Mouse (Mus musculus) testis, adult 2 months (tissue): Measurements from ENCODE around the gene Ric8b. TPM values are rescaled to one million over a fixed set of nuclear protein-coding genes. Genes with fewer than 3 reads are reported as not detected.

Experiments
- H3K27ac ChIP-seq: fragments of 200-500 bp; 2 replicates; pipeline ENCODE4 v1.5.1; 2012; ENCODE audit warnings: low read depth, low read length; ENCODE audit not compliant: control insufficient read depth, insufficient read depth
- H3K27me3 ChIP-seq: fragments of 200-500 bp; 2 replicates; pipeline ENCODE4 v1.6.1; 2012; ENCODE audit warnings: mild to moderate bottlenecking, low read length, moderate library complexity; ENCODE audit not compliant: control insufficient read depth, insufficient read depth
- H3K36me3 ChIP-seq: fragments of 200-500 bp; 2 replicates; pipeline ENCODE4 v1.6.1; 2012; ENCODE audit warnings: mild to moderate bottlenecking, low read length; ENCODE audit not compliant: control insufficient read depth, insufficient read depth
- H3K4me1 ChIP-seq: fragments of 200-500 bp; 2 replicates; pipeline ENCODE4 v1.6.1; 2012; ENCODE audit warnings: low read length; ENCODE audit not compliant: control insufficient read depth, insufficient read depth
- H3K4me3 ChIP-seq: fragments of 200-500 bp; 2 replicates; pipeline ENCODE4 v1.5.1; 2012; ENCODE audit warnings: low read depth, mild to moderate bottlenecking, low read length, moderate library complexity, mixed read lengths; ENCODE audit not compliant: control insufficient read depth
- CTCF ChIP-seq: fragments of 200-500 bp; IDR thresholded peaks from 2 replicates; pipeline ENCODE4 v1.5.1; 2012; ENCODE audit warnings: low read depth, mild to moderate bottlenecking, inconsistent platforms, low read length, moderate library complexity; ENCODE audit not compliant: control insufficient read depth, insufficient read depth, insufficient replicate concordance
- POLR2A ChIP-seq: fragments of 200-500 bp; IDR thresholded peaks from 2 replicates; pipeline ENCODE4 v1.6.1; 2012; ENCODE audit warnings: low read depth, mild to moderate bottlenecking, inconsistent platforms, low read length, moderate library complexity; ENCODE audit not compliant: control insufficient read depth
- polyA plus RNA-seq: library from polyadenylated mRNA; depleted of rRNA; stranded (reverse); fragments of >200 nt; gene quantifications from 2 replicates; pipeline ENCODE4 v1.2.3, GENCODE M21; 2012

The Ric8b gene
- polyA plus RNA-seq, 1 experiment: 3.4 TPM

- H3K4me3 ChIP-seq: no peak overlapping the region
- no peak overlapping the region for H3K27ac ChIP-seq
- no peaks in the 10 kb centered on the region for H3K27me3 ChIP-seq
- TF ChIP-seq CTCF (no peak), POLR2A (no peak)
- H3K4me1 ChIP-seq: no peaks in the 10 kb centered on the region
- no peaks in the 10 kb centered on the region for H3K36me3 ChIP-seq
These were observed 14.1 kb upstream of the Ric8b start for GRCm38 (mm10) chr10:84903307-84903706.

- no peaks in the 10 kb centered on the region for H3K27me3 ChIP-seq
- no peak overlapping the region for H3K4me3 ChIP-seq
- no peaks in the 10 kb centered on the region for H3K4me1 ChIP-seq
- H3K36me3 ChIP-seq: no peaks in the 10 kb centered on the region
- no peak overlapping the region for H3K27ac ChIP-seq
- TF ChIP-seq CTCF (no peak), POLR2A (no peak)
These were observed 13.7 kb upstream of the Ric8b start for GRCm38 (mm10) chr10:84903742-84904141.

GRCm38 (mm10) chr10:84906895-84907294, 10.5 kb upstream of the Ric8b start:
- TF ChIP-seq CTCF (no peak), POLR2A (no peak)
- Histone ChIP-seq H3K4me3 (no peak overlapping the region), H3K36me3 (no peaks in the 10 kb centered on the region), H3K4me1 (peaks cover 6% of the 10 kb centered on the region; the same call in 1 of the 2 replicates), H3K27me3 (no peaks in the 10 kb centered on the region), H3K27ac (no peak overlapping the region)

DNA sequence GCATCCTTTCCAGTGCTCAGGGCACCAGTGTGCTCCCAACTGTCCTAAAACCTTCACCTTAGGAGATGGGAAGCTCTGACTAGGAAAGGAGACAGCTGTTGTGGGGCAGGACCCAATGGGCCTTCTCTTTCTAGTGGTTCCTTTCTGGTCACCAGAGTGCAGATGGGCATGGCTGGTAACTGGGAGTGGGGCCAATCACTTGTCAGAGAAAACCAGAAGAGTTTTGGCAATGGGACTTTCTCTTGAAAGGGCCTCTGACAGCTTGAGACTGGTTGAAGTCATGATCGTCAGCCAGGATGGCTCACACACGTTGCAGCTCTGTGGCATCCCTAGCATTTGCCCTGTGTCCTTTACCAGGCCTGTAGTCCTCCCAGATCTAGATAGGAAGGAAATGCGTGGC, 9.4 kb upstream of the Ric8b start:
- Histone ChIP-seq H3K27ac (no peak overlapping the region), H3K4me1 (peaks cover 6% of the 10 kb centered on the region; the same call in 1 of the 2 replicates), H3K27me3 (no peaks in the 10 kb centered on the region), H3K36me3 (no peaks in the 10 kb centered on the region), H3K4me3 (no peak overlapping the region)
- TF ChIP-seq CTCF (no peak), POLR2A (no peak)

DNA sequence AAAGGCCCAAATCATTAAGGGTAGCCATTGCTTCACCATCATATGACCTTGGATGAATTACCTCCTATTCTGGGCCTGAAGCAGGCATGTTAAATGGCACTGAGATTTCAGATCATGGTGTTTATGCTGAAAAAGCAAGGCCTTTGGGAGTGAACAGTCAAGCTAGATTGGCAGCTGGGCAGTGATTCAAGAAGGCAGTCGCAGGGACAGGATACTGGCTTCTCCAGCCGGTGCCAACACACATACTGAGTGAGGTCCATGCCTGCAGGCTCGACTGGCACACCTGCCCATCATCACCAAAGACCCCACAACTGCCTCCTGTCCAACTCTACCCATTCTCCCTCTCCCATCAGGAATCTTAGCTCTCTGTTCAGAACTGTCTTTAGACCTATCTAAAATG, 8.9 kb upstream of the Ric8b start:
- no peaks in the 10 kb centered on the region for H3K27me3 ChIP-seq
- no peak overlapping the region for H3K4me3 ChIP-seq
- TF ChIP-seq CTCF: no peak
- TF ChIP-seq POLR2A: no peak
- H3K36me3 ChIP-seq: no peaks in the 10 kb centered on the region
- no peak overlapping the region for H3K27ac ChIP-seq
- peaks cover 6% of the 10 kb centered on the region; the same call in 1 of the 2 replicates for H3K4me1 ChIP-seq

DNA sequence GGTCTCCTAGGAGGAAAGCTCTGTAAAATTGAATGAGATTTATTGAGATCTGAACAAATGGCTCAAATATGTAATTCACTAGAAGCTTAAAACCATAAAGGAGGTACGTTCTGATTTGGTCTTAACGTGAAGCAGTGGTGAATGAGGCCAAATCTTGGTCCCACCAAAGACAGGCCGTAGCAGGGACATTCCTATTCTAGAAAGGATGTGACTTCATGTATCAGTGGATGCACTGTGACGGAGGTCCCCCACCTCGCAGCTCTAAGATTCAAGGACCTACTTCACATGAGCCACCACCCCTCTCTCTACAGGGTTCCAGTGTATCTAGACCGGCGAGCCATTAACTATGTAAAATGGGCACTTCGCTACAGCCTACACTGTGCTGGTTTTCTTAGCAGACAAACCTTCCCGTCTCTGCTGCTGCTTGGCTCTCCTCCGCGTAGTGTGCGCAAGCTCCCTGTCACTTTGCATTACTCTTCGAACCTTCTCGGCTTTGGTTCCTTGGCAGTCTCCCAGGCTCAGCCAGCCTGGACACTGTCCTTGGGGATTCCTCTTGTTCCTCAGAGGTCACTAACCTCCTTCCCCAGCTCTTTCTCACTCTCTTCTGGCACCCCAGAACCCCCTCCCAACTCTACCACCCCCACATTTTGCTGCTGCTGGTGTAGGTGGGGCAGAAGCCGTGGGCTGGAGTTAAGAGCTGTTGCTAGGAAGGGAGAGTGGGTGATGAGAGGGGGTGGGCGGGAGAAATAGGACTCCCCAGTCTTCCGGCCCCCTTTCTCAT, 8.2 kb upstream of the Ric8b start:
- TF ChIP-seq POLR2A: no peak
- TF ChIP-seq CTCF: no peak
- Histone ChIP-seq H3K27ac (no peak overlapping the region), H3K4me3 (no peak overlapping the region), H3K27me3 (no peaks in the 10 kb centered on the region), H3K36me3 (no peaks in the 10 kb centered on the region), H3K4me1 (peaks cover 6% of the 10 kb centered on the region; the same call in 1 of the 2 replicates)

- no peaks in the 10 kb centered on the region for H3K36me3 ChIP-seq
- no peak overlapping the region for H3K27ac ChIP-seq
- H3K4me1 ChIP-seq: peaks cover 6% of the 10 kb centered on the region; the same call in 1 of the 2 replicates
- H3K4me3 ChIP-seq: no peak overlapping the region
- TF ChIP-seq POLR2A: no peak
- no peak for TF ChIP-seq CTCF
- H3K27me3 ChIP-seq: no peaks in the 10 kb centered on the region
These were observed 7.2 kb upstream of the Ric8b start for GRCm38 (mm10) chr10:84910194-84910593.
